Mouse (Mus musculus): ENCODE data around the gene Gm3139.
"Not testable (repeated sequence)": the region's sequence is repeated elsewhere in the genome, so short reads cannot be mapped to it uniquely, and the experiment has no call there.

- TF ChIP-seq POLR2A (IDR thresholded peaks at IDR 0.05; ENCODE audit: insufficient read depth, low read length); CTCF (IDR thresholded peaks at IDR 0.05; ENCODE audit: low read depth, low read length): not testable (repeated sequence)
Measured at GRCm38 (mm10) chr5:94525987-94526386, at the start of gene Gm3139.

Data from ES-Bruce4 (cell line).